Mouse (Mus musculus) embryo, embryonic 11 days (tissue): Measurements from ENCODE around the gene Plxna4.
A peak's percentile ranks its signal among the peaks of the same experiment; 100 is the strongest.

Experiments
- DNase-seq: peaks from one replicate; pipeline ENCODE4 v3.0.0-alpha.2; 2015

Plxna4 gene

GRCm38 (mm10) chr6:32397133-32397730 lies 190.8 kb downstream of the Plxna4 start:
- peak; percentile 33 for DNase-seq

GRCm38 (mm10) chr6:32395415-32395814 lies 192.6 kb downstream of the Plxna4 start:
- no peak for DNase-seq

GRCm38 (mm10) chr6:32392262-32392661 lies 195.7 kb downstream of the Plxna4 start:
- DNase-seq, result no peak

DNA sequence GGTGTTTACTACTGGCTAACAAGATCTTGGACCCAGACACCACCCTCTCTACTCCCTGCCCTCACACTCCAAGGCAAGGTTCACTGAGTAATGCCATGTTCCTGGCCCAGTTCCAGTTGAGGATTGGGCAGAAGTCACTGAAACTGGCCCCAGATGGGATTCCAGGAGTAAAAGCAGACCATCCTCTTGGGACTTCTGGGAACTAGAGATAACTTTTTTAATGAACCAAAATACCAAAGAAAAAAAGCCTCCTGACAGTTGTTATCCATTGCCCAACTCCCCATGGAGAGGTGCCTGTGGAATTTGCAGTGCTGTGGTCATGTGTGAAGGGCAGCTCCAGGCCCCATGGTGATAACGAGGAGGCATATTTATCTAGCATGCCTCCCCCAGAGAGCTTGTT lies 199.7 kb downstream of the Plxna4 start:
- DNase-seq, result no peak

DNA sequence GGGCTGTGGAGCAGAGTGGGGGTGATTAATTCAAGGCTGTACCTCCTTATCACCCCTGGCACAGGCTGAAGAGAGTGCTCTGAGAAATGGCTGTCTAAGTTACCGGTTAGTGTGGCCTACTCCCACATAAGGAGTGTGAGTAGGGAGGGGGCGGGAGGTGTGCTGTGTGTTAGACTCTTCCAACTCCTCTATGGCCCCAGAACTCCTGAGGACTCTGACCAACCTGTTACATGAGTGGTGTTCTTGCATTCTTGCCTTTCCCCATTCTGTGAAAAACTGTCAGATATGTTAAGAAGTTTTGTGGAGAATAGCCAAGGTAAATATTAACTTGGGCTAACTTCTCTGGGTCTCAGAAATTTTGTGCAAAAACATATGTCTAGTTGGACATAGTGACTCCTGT lies 201.1 kb downstream of the Plxna4 start:
- DNase-seq, result no peak

DNA sequence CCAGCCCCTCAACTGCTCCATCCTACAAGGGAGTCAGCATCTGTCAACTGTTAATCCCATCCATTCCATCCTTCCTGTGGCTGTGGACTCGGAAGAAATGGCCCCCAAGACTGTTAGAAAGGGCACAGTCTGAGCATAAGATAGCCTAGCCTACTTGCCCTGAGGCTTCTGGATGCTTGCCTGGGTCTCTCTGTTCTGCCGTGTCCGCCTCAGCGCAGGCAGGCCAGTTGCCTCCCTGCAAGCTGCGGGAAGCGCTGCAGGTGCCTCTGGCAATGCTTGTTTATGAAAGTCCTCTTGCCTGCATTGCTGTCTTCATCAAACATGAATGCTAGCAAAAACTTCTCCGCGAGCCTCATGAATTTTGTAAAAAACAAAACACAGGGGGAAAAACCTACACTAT lies 203.1 kb downstream of the Plxna4 start:
- no peak for DNase-seq

DNA sequence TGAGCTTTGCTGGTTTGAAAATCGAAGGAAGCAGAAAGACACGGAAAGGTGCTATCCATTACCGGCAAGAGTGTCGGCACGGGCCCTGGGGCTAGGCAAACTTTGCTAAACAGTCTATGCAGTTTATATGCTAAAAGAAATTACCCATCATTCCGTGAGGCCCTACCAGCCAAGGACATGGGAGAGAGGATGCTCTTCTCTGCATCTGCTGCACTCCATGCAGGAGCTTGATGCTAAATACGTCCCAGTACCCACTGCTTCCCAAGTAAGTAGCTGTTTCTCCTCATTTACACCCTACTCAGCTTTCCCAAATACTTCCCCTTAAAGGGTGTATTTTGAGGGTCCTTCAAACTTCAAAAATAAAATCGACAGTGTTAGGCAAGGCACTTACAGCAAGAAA lies 203.6 kb downstream of the Plxna4 start:
- no peak for DNase-seq

DNA sequence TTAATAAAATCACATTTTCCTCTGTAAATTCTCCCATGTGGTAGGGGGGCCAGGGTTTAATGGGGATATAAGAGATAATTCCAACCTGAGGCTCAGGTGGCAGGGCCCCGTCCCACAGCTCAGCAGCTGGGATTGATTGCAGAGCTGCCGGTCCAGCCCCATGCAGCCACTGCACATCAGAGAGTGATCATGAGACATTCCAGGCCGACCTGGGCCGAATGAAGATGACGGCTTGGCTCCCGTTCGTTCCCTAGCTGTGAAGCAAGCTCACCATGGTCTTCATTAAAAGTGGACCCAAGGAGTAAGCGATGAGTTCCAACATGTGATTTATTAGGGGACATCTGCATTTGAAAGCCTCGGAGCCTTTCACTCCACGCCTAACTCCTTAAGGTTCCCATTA lies 206.5 kb downstream of the Plxna4 start:
- DNase-seq, result peak; percentile 55

- DNase-seq, result no peak
These were observed 210.8 kb downstream of the Plxna4 start for GRCm38 (mm10) chr6:32377181-32377580.

DNA sequence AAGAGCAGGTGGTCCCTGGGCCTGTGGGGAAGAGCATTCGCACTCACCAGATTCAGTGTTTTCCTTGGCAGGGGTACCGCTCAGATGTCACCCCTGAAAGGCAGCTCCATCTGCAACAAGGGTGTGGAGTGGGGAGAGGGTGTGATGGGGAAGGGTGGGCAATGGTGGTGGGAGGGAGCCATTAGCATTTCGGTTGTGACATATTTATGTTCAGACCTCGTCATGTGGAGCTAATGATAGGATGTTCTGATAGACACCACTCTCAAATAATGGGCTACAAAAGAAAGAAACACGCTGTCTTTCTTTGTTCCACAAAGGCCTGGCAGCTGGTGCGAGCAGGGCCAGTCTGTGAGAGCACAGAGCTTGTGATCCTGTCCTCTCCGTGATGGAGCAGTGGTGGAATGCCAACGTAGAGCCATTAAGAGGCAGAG lies 214.0 kb downstream of the Plxna4 start:
- no peak for DNase-seq

DNA sequence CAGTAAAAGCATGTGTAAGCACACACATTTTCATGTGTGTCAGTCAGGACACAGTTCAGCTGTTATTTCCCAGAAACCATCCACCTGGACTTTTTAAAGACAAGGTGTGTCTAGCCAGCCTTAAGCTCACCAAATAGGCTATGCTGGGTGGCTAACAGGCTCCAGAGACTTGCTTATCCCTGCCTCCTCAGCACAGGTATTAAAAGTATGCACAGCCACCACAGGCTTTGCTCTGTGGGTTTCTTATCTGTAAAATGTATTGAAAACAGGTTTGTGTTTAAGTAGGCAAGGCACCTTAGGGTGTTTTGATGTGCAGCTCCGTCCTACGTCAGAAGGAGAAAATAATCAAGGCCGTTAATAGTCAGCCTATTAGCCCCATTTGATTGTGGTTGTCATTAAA lies 218.9 kb downstream of the Plxna4 start:
- DNase-seq, result no peak

DNA sequence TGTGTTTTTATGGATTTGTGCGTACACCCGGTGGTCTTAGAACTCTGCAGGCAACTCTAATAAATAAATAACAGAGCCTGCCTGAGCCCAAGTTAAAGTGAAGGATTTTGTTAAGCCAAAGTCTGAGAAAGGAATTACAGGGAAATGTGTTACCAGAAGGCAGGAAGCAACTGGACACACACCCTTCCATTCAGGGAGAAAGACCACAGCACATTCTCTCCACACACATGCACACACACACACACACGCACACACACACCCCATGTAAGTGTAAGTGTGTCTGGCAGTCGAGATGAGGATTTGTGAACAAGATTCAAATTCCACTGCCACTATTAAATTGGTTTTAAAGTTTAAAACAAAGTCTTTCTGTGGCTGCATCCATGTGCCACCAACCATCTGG lies 219.6 kb downstream of the Plxna4 start:
- no peak for DNase-seq

DNA sequence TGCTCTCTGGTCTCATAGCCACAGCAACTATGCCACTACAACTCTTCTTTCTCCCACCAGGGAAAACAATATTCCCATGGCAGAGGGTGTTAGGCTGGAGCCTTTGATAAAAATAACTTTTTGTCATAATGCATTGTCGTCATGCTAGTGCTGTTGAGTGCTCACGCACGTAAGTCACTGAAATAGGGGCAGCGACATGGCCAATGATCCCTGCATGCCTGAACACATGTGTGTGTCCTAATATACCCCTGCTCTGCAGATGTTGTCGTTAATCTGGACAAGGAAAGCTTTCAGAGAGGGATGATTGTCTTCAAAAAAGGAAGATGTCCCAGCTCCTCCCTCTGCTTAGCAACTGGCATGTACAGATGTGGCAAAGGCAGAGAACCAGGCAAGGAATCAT lies 223.1 kb downstream of the Plxna4 start:
- no peak for DNase-seq

DNA sequence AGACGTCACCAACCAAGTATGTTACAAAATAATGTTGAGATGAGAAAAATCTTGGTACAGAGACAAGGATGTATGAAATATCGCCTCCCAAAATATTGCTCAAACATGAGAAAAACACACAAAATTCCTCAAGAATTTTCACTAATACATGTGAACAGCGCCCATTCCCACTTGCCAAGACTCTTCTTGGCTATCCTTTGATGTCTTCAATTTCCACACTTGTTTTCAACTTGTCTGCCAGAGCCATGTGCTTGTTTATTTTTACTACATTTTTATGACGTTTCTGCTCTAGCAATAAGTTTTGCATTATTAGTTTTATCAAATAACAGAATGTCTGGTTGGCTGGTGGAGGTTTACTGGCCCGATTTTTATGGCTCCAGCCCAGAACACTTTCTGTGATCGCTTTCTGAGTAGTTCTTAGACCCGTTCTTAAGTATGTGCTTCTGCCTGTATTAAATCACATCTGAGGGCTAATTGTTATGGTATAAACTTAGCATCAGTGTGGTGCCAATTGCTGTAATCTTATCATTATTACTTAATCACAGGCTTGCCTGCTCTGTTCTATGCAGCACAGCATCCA lies 224.4 kb downstream of the Plxna4 start:
- DNase-seq, result no peak

- no peak for DNase-seq
These were observed 225.6 kb downstream of the Plxna4 start for GRCm38 (mm10) chr6:32362421-32362820.

DNA sequence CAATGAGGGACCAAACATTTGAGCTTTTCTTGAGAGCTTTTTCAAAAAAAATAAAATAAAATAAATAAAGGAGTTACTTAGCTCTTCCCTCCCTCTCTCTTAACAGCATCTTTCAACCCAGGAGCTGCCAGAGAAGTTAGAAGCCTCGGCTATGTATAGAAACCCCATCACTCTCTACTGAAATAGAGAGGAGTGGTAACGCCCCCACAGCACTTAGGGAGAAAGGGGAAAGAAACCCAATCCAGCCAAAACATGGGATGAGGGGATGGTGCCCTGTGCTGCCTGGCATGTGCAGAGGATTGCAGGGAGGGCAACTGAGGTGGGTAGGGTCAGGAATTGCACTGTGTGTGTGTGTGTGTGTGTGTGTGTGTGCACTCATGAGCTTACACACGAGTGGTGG lies 228.3 kb downstream of the Plxna4 start:
- DNase-seq, result no peak

GRCm38 (mm10) chr6:32357497-32357896 lies 230.5 kb downstream of the Plxna4 start:
- no peak for DNase-seq

GRCm38 (mm10) chr6:32355559-32355958 lies 232.4 kb downstream of the Plxna4 start:
- no peak for DNase-seq

GRCm38 (mm10) chr6:32348996-32349395 lies 239.0 kb downstream of the Plxna4 start:
- DNase-seq, result no peak

GRCm38 (mm10) chr6:32348126-32348525 lies 239.9 kb downstream of the Plxna4 start:
- no peak for DNase-seq

GRCm38 (mm10) chr6:32346015-32346414 lies 242.0 kb downstream of the Plxna4 start:
- DNase-seq, result no peak

- no peak for DNase-seq
These were observed 245.3 kb downstream of the Plxna4 start for GRCm38 (mm10) chr6:32342727-32343126.

DNA sequence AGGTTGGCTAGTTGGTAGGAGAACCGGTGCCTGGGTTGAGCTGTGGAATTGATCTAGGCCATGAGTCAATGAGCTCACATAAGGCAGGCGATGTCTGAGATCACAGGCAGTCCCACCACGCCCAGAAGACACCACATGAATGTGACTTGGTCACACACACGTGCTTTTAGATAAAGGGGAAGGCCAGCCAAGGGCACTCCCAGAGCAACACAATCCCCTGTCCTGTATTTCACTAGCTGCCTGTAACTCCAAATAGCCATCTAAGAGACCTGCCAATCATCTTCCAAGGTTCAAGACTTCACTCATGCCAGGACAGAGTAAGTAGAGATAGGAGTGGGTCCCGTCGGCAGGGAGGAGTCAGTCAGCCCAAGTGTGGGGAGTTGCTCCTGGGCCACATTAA lies 245.7 kb downstream of the Plxna4 start:
- no peak for DNase-seq

- DNase-seq, result peak; percentile 24
These were observed 249.5 kb downstream of the Plxna4 start for GRCm38 (mm10) chr6:32338416-32338943.

- no peak for DNase-seq
These were observed 256.7 kb downstream of the Plxna4 start for GRCm38 (mm10) chr6:32331281-32331680.
